Mouse (Mus musculus) midbrain, embryonic 10.5 days (tissue): ENCODE measurements around the gene Jph4. TPM values are rescaled to one million over a fixed set of nuclear protein-coding genes. Genes with fewer than 3 reads are reported as not detected.
A peak's percentile ranks its signal among the peaks of the same experiment; 100 is the strongest.

Experiments
- DNase-seq: peaks from one replicate; pipeline ENCODE4 v3.0.0-alpha.2; 2017; ENCODE audit warnings: low spot score
- H3K27ac ChIP-seq: fragments of 300-500 bp; sonication (generic); replicated peaks from 2 replicates; pipeline ENCODE4 v1.5.1; 2016; ENCODE audit warnings: mild to moderate bottlenecking
- H3K27me3 ChIP-seq: fragments of 300-500 bp; sonication (generic); 2 replicates; pipeline ENCODE4 v1.6.1; 2016; ENCODE audit warnings: low read depth, mild to moderate bottlenecking; ENCODE audit not compliant: poor library complexity, severe bottlenecking
- H3K36me3 ChIP-seq: fragments of 300-500 bp; sonication (generic); 2 replicates; pipeline ENCODE4 v1.6.1; 2016; ENCODE audit warnings: mild to moderate bottlenecking, moderate library complexity
- H3K4me1 ChIP-seq: fragments of 300-500 bp; sonication (generic); 2 replicates; pipeline ENCODE4 v1.6.1; 2016
- H3K4me3 ChIP-seq: fragments of 300-500 bp; sonication (generic); 2 replicates; pipeline ENCODE4 v1.5.1; 2016; ENCODE audit warnings: mild to moderate bottlenecking, moderate library complexity
- H3K9me3 ChIP-seq: fragments of 300-500 bp; sonication (generic); replicated peaks from 2 replicates; pipeline ENCODE4 v1.6.1; 2016; ENCODE audit warnings: mild to moderate bottlenecking
- WGBS: fragments of 180-500 bp; shearing (Covaris S2); methylation state at CpG from one replicate; pipeline ENCODE4 v1.1.7; 2016; 5-methylcytosine and 5-hydroxymethylcytosine counted together
- polyA plus RNA-seq: library from polyadenylated mRNA; unstranded; fragments of >200 nt; fragmentation: Nextera tagmentation; extraction: Ambion mirVana; gene quantifications from 2 replicates; pipeline ENCODE4 v1.2.1, GENCODE M21; 2016

The Jph4 gene
- 0.53 and 1.2 TPM in 2 replicates for polyA plus RNA-seq

DNA sequence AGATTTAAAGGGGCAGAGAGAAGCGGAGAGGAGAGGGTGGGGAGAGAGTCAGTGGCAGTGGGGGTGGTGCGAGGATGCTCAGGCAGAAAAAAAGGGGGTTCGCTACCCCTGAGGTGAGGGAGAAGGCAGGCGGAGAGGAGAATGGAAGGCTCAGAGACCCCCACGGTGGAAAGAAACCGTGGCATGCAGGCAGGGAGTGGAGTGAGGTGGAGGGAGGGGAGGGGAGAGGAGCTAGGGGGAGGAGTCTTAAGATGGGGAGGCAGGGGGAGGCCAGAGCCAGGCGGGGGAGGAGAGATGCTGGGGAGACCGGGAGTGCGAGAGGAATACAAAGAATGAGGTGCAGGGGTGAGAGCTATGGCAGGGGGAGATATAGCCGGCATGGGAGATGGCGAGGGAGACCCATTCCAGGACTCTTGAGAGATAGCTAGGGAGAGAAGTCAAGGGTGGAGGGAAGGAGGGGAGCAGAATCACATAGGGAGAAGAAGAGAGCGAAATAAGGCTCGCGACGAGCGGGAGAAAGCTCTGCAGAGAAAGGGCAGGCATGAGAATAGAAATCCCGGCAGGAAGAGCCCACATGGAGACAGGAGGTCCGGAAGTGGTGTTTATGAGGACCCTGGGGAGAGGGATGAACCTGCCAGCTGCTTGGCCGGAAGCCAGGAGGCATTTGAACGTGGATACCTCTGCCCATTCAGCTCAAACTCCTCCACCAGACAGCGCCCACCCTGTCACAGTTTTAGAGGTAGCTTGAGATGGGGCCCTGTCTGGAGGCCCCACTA is at the start of gene Jph4:
Gene Jph4 (minus strand): TSS at position 511 of the 776 bp plus-strand sequence.
- Histone ChIP-seq H3K4me1 (peaks cover 42% of the 10 kb centered on the region), H3K9me3 (no peaks in the 10 kb centered on the region), H3K27me3 (peaks cover 69% of the 10 kb centered on the region), H3K4me3 (peak within 1 kb of the TSS; percentile 81), H3K36me3 (no peaks in the 10 kb centered on the region), H3K27ac (peak within 1 kb of the TSS; percentile 84)
- 4% methylated on average over 21 of the region's 21 CpGs for WGBS
- DNase-seq = no peak

DNA sequence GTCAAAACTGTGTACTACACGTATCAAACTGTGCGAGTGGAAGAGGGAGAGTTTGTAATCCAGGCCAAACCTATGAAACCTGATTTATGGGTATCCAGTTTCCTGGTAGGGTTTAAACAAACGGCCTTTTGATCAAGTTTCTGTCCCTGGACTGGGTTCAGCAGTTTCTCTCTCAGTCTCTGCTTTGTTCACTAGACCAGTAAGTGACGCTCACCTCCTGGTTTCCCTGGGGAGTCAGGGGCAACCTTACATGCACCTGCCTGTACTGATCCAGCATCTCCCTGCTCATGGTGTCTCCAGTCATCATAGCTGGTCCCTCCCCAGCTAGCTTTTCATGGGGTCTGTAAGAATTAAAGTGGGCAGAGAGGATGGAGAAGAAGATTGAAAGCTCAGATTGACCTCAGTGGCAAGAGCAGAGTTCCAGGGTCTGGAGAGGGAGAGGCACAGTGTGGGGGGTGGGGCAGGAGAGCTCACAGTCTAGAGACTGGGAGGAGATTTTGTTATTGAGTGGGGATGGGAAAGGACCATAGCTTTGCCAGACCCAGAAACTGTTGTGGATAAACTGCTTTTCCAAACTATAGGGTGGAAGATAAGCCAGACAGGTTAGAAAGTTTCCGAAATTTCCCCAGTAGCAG is 47.6 kb upstream of the Jph4 start:
- H3K9me3 ChIP-seq = no peaks in the 10 kb centered on the region
- H3K36me3 ChIP-seq = no peaks in the 10 kb centered on the region
- no peak overlapping the region for H3K4me3 ChIP-seq
- no peak overlapping the region for H3K27ac ChIP-seq
- WGBS = 80% methylated on average over 5 of the region's 5 CpGs
- H3K27me3 ChIP-seq = peaks cover 11% of the 10 kb centered on the region; the same call in 1 of the 2 replicates
- H3K4me1 ChIP-seq = peaks cover 11% of the 10 kb centered on the region
- DNase-seq = no peak

DNA sequence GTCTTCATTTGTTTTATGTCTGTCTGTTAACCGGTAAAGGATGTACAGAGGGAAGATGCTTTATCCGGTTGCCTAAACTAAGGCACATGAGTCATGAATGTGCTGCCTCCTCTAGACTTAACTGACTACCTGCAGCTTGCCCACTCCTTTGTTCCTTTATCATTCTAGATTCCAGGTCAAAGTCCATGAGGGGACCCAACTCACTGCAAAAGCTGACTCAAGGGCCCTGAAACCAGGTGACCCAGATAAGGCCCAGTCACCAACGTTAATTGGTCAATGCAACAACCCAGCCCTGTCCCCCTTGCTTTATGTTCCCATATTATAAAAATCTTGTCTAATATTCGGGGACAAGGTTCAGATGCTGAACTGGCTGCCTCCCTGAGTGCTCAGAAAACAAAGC is 45.4 kb upstream of the Jph4 start:
- no peaks in the 10 kb centered on the region for H3K9me3 ChIP-seq
- DNase-seq = no peak
- H3K36me3 ChIP-seq = no peaks in the 10 kb centered on the region
- peaks cover 5% of the 10 kb centered on the region for H3K4me1 ChIP-seq
- no peak overlapping the region for H3K27ac ChIP-seq
- H3K4me3 ChIP-seq = no peak overlapping the region
- H3K27me3 ChIP-seq = no peaks in the 10 kb centered on the region
- WGBS = 84% methylated on average over 4 of the region's 4 CpGs

DNA sequence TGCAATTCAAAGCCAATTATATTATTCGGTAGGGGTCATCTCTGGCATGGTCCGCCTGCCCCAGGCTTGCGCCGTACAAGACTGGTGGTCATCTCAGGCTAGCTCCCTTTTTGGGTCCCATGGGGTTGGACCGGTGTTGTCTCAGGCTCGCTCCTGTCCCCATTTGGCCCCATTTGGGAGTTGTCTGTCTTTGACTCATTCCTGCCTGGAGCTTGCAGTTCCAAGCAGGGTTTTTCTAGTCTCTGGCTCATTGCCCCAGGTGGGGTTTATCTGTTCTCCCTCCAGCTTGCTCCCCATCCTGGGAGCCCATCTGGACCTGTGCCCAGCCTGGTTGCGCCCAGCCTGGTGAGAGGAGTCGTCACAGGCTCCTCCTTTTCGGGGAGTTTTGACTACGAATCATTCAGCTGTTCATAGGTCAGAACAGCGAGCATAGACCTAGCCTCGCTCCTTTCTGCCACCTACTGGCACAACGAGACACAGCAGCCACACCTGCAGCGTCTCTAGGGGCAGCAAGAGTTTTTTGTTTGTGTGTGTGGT is 44.4 kb upstream of the Jph4 start:
- Histone ChIP-seq H3K27me3 (no peaks in the 10 kb centered on the region), H3K27ac (peak overlapping the region; percentile 55; the same call in 1 of the 2 replicates), H3K4me1 (peaks cover 5% of the 10 kb centered on the region), H3K36me3 (no peaks in the 10 kb centered on the region), H3K9me3 (no peaks in the 10 kb centered on the region), H3K4me3 (peak overlapping the region; percentile 41)
- WGBS = 34% methylated on average over 14 of the region's 14 CpGs
- DNase-seq = peak; percentile 72

DNA sequence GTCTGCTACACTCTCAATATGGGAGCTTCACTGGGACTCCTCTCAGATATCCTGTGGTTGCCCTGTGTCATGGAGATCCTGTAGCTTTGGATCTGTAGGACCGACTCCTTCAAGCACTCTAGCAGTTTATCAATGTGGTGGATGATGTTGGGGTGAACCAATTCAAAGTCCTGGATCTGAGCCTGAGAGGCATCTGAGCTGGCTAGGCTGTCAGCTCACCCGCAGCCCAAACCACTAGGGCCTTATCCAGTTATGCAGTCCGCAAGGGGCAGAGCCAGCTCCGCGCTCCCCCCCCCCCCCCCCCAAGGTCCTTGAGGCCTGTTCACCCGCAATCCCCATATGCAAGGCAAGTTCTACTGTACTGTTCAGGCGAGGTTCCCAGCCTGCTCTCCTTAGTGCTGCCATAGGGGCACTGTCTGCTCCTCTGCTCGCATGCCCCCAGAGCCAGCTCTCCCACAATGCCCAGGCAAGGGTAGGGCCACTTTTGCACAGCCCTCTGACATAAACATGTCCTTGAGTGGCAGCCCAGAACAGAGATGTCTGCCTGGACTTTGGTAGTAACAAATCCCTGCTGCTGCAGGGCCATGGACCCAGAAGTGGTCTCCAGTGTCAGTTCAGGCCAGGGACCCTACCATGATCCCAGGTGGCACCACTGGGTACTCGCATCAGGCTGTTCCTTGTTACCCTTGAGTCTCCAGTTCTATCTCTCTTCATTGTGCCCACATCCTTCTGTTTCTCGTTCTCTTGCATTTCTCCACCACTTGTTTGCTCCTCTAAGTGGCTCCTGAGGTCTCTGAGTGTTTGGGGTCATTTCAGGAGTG is 43.7 kb upstream of the Jph4 start:
- WGBS = 78% methylated on average over 8 of the region's 10 CpGs
- Histone ChIP-seq H3K27me3 (no peaks in the 10 kb centered on the region), H3K36me3 (no peaks in the 10 kb centered on the region), H3K9me3 (no peaks in the 10 kb centered on the region), H3K4me1 (peaks cover 5% of the 10 kb centered on the region), H3K27ac (no peak overlapping the region), H3K4me3 (no peak overlapping the region)
- no peak for DNase-seq

DNA sequence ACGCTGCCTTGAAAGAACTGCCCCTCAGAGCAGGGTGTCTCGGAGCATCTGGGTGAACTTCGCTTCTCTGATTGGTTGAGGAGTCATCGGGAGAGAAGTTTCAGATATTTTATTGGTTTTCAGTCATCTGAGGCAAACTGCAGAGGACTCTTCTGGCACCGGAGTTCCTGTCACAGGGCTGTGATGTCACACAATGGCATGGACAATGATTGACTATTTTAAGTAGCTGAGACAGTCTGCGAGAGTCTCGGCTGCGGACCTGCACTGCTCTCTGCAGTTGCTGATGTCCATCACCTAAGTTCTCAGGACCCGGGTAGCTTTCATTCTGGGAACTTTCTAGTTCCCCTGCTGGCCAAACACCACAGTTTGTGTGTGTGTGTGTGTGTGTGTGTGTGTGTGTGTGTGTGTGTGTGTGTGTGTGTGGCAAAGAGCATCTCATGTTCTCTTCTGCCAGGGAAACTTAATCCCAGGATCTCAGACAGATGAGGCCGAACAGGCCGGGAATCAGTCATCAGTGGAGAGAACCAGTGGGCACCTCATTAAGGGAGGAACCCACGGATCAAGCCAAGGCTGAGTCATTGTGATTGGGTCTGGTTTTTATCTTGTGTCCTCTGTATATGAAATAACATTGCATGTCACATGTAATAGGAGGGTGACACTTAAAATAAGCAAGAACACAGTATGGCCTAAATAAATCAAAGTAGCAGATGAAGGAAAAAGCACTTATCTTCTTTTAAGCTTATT is 40.8 kb upstream of the Jph4 start:
- H3K4me3 ChIP-seq = no peak overlapping the region
- no peak overlapping the region for H3K27ac ChIP-seq
- H3K27me3 ChIP-seq = no peaks in the 10 kb centered on the region
- no peaks in the 10 kb centered on the region for H3K36me3 ChIP-seq
- H3K9me3 ChIP-seq = no peaks in the 10 kb centered on the region
- no peak for DNase-seq
- H3K4me1 ChIP-seq = peaks cover 13% of the 10 kb centered on the region
- WGBS = 81% methylated on average over 12 of the region's 12 CpGs

DNA sequence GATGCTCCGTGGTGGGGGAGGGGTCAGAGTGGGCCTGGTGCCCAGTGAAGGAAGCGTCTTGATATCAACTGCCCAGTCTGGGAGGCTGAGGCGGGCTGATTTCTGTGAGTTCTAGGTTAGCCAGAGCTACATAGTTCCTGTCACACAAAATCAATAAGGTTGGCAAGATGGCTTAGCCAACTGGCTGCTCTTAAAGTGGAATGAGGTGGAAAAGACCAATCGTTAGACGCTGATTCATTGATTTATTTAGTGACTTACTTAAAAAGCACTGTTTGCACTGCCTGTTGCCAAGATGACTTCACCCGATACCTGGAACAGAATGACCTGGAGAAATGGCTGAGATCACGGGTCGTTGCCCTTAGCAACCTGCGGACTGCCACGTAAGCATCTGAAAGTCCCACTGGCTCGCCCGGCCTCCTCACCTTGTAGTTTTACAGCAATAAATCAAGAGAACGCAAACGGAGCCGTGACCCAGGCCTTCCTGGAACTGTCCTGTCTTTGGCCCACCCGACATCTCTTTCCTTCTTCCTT is 36.3 kb upstream of the Jph4 start:
- no peaks in the 10 kb centered on the region for H3K9me3 ChIP-seq
- no peak overlapping the region for H3K4me3 ChIP-seq
- no peaks in the 10 kb centered on the region for H3K36me3 ChIP-seq
- H3K27ac ChIP-seq = no peak overlapping the region
- no peak for DNase-seq
- peaks cover 15% of the 10 kb centered on the region for H3K4me1 ChIP-seq
- WGBS = 92% methylated on average over 16 of the region's 16 CpGs
- H3K27me3 ChIP-seq = no peaks in the 10 kb centered on the region

DNA sequence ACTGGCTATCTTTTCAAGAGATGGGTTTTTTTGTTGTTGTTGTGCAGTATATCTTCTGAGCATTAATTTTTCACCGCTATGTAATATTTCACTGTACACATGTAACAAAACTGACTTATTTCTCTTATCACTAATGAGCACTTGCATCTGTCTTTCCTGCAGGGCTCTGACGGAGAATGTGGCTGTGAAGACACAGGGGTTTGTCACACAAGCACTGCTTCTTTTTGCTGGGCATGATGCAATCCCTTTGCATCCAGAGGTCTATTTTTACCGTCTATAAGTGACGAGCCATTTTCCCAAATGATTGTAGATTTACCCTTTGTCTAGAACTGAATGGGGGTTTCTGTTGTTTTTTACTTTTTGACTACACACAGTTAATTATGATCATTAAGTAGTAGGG is 35.4 kb upstream of the Jph4 start:
- Histone ChIP-seq H3K4me3 (no peak overlapping the region), H3K9me3 (no peaks in the 10 kb centered on the region), H3K4me1 (peaks cover 15% of the 10 kb centered on the region), H3K27me3 (no peaks in the 10 kb centered on the region), H3K36me3 (no peaks in the 10 kb centered on the region), H3K27ac (no peak overlapping the region)
- WGBS = 88% methylated on average over 4 of the region's 4 CpGs
- DNase-seq = no peak

DNA sequence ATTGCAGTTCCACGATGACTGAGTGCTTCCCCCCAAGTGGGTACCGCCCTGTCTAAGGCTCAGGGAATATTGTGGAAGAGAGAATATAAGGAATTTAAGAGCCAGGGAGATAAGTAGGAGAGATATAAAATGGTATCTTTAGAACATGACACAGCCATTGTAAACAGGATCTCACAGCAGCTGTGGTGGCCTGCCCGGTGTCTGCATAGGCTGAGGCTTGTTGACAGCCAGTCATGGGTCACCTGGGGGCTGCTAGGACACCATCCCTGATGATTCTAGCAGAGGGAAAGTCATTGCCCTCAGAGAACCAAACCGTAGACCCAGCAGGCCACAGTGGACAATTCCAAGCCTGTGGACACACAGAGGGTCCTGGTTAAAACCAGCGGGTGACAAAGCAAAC is 34.2 kb upstream of the Jph4 start:
- 86% methylated on average over 5 of the region's 5 CpGs for WGBS

DNA sequence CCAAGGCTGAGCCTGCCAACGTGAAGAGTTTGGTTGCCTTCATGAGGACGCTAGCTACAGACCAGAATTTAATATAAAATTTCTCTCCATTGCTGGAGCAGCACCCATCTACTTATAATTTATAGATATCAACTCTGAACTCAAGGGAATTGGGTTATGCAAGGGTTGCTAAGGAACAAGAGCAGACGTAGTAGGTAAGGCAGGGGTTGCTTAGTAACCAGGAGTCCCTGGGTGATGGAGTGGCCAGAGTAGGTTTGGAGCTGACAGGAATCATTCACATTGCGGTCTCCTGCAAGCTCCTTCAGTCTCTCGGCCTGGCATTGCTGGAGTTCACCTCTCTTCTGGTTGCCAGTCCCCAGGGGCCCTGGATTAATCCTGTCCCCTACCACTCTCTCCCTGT is 32.3 kb upstream of the Jph4 start:
- WGBS = 78% methylated on average over 5 of the region's 5 CpGs
- DNase-seq = no peak
- Histone ChIP-seq H3K27ac (no peak overlapping the region), H3K27me3 (no peaks in the 10 kb centered on the region), H3K4me1 (peaks cover 19% of the 10 kb centered on the region), H3K36me3 (no peaks in the 10 kb centered on the region), H3K9me3 (no peaks in the 10 kb centered on the region), H3K4me3 (no peak overlapping the region)

More for the DNA sequence above, 34.2 kb upstream of the Jph4 start:
- H3K4me3 ChIP-seq = no peak overlapping the region
- peaks cover 15% of the 10 kb centered on the region for H3K4me1 ChIP-seq
- no peaks in the 10 kb centered on the region for H3K27me3 ChIP-seq
- H3K9me3 ChIP-seq = no peaks in the 10 kb centered on the region
- H3K27ac ChIP-seq = no peak overlapping the region
- no peak for DNase-seq
- H3K36me3 ChIP-seq = no peaks in the 10 kb centered on the region

DNA sequence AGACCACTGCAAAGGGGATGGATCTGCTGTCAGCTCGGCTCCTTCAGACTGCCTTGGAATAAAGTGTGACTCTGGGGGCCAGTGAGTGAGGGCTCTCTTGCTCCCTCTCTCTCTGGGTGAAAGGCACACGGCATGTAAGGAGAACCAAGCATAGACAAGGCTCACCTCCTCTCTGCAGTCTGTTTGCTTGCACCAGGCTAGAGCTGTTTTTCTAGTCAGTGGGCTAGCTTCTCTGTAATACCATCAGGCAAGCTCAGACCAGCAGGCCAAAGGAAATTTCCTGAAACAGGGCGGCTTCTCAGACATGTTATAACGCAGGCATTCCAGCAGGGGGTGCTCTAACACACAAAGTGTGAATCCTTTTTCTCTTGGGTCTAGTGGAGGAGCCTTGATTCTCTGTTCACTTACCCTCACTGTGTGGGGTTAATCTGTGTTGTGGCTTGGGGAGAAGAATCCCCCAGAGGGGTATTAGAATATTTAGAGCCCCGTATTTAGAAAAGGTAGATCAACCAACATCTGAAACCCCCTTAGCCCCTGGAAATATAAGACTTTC is 31.7 kb upstream of the Jph4 start:
- H3K4me1 ChIP-seq = peaks cover 13% of the 10 kb centered on the region
- WGBS = 33% methylated on average over 5 of the region's 5 CpGs
- no peak overlapping the region for H3K4me3 ChIP-seq
- H3K36me3 ChIP-seq = no peaks in the 10 kb centered on the region
- H3K27me3 ChIP-seq = no peaks in the 10 kb centered on the region
- no peaks in the 10 kb centered on the region for H3K9me3 ChIP-seq
- peak; percentile 66 for DNase-seq
- no peak overlapping the region for H3K27ac ChIP-seq
